Mouse (Mus musculus) gastrocnemius, adult 18-20 months (tissue): Measurements from ENCODE around the gene Mest. TPM values are rescaled to one million over a fixed set of nuclear protein-coding genes. Genes with fewer than 3 reads are reported as not detected.

Experiments
- DNase-seq: peaks from one replicate; pipeline ENCODE4 v3.0.0; 2021; ENCODE audit warnings: low spot score
- total RNA-seq, 2 experiments: library from RNA; stranded (reverse); gene quantifications; 2 replicates each; pipeline ENCODE4 v1.2.3; 2021

Gene Mest
- total RNA-seq, 2 experiments from 2014 or later: 1.8 to 3.2 TPM

DNA sequence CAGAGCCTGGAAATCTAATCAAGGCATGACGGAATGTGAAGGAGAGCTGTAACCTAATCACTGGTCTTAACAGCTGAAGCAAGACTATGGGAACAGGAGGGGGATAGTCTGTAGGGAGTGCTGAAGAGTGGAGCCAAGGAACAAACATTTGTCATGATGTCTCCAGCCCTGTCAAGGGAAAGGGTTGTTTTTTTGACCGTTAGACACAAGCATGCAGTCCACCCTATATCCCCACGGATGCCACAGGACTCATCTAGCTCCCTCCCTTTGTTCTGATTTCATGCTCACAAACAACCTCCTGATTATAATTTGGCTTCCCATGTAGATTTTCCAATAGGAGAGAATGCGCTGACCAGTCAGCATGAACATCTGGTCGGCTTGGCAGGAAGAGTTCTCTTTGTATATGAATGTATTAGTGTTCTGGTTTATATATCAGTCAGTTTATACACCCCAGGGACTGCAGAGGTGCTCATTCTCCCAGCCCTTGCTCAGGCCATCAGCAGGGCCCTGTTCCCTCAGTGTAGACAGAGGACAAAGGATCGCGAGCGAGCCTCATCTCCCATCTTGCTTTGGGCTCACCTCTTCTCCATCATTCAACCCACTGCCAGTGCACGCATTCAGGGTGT is 19.3 kb upstream of the Mest start:
- no peak for DNase-seq

DNA sequence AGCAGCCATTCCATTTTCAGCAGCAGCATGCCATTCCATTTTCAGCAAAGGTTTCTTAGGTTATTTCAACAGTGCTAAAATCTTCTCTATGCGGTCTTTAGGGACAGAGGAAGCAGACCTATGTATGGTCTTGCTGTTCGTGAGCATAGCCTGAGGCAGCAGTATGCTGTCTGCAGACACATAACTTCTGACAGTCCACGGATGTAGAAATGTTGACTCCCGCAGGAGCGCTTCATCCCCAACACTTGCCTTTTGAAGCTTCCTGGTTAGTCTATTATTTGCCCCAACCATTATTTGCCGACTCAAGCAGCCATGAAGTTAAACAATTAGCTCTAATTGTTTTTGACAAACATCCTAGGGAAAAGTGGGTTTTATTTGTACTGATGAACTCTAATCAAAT is 14.2 kb upstream of the Mest start:
- no peak for DNase-seq

DNA sequence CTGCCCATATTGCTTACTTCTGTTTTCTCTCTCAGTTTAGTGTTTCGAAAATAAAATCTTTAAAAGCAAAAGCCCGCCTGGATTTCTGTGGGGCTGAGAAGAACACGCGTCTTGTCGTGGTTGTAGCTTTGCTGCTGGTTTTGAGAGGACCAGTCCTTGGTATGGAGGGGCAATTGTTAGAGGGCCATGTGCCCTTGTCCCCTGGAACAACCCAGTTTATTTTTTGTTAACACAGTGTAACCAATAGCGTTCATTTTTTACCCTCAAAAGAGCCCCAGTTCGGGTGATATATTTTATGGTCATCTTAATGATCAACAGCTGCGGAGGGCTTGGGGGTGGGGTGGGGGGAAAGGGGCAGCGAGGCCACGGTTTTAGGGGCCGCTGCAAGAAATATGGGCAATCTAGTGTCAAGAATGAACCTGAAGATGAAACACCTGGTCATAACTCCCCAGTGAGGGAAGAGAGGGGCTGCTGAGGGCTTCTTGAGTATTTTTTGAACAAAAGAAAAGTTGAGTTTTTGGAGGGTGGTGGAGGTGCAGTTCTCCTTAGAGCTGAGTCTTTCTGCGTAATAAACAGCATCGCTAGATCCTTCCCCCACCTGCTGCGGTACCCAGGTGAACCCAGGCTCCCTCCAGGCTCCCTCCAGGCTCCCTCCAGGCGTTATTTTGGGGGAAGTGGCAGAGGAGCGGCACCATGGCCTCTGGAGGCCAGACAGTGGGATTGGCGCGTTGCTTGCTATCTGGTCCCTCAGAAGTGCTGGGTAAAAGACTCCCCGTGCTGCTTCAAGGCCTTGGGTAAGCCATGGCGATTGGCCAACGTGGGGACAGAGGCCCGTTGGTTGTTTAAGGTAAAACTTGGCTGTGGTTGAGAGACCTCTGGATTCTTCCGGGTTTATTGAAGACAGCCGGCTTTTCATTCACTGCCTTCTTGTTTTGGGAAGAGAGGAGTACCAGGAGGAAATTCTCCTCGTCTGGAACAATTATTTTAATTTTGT is 12.7 kb upstream of the Mest start:
- no peak for DNase-seq

DNA sequence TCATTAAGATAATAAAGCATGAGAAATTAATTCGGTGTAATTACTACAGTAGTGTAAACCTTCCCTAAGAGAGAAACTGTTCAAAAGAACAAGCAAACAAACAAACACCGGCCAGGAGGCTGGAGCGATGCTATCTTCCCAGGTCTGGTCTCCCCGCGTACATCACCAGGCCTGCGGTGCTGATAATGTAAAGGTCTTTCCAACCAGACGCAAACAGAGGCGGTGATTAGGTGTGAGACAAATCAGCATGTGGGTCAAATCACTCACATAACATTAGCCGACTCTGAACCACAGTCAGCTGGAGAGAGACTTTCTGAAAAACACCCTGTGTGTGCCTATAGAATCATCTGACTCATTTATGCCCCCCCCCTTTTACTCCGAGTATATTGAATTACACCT is 12.0 kb upstream of the Mest start:
- no peak for DNase-seq

DNA sequence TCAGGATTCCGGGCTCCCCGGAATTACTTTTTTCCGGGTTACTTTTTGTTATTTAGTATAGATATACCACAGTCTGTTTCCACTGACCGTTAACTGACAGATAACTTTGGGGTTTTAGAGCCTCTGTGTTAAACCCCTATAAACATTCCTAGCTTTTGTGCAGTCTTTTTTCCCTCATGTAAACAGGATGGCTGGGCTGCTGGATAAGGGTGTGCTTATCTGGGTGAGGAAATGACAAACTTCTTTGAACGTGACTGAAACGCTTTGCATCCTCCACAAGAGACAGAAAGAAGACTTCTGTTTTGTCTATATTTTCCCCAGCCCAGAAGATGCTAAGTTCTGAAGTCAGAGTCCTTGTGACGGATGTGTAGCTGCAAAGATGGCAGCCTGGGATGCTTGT is 10.9 kb upstream of the Mest start:
- no peak for DNase-seq

DNA sequence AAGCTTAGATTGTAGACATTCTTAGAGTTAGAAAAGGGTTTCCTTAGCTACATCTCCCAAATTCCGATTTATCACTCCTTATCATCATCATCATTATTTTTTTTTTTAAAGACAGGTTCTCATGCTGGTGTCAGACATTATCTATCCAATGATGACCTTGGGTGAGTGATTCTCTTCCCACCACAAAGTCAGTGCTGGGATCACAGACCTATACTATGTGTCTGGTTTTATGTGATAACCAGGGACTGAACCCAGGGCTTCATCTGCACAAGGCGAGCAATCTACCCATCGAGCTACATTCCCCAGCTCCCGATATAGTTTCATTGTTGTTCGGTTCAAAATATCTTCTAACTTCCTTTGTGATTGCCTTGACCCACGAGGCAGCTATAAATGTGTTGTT is 9.9 kb upstream of the Mest start:
- no peak for DNase-seq

DNA sequence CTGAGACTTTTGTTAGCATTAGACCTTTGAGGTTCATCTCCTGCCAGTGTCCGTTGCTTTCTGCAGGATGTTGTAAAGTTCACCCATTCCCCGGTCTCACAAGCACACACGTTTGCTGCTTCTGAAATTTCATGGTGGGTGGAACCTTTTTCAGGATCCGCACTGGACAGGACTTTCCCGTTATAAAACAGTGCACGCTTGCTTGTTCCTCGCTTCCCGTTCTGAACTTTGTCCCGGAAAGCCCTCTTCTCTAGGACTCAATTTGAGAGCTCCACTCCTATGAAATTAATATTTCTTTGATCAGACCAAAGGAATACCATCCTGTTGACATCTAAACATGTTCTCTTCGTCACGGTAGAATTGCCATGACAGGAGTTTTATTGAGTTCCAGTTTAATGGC is 9.5 kb upstream of the Mest start:
- DNase-seq: no peak

DNA sequence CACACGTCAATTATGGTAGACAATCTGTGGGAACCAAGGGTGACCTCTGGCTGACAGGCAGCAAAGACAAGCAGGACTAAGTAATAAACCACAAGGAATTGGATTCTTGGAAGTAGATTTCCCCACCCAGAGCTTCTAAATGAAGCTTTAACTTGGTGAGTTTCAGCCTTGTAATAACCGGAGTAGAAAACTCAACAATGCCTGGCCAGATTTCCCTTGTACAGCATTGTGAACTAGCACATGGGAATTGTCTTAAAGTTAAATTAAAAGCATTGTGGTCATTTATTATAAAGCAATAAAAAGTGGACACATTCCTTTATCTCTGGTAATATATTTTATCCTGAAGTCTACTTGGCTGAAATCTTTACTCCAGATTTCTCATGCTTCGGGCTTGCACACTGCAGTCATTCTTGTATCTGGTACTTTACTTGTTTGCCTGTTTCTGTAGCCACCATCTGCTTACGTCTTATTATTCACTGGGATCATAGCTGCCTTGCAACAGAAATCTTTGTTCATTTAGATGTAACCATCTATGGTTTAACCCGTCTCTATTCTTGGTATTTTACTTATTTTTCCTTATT is 8.4 kb upstream of the Mest start:
- no peak for DNase-seq

DNA sequence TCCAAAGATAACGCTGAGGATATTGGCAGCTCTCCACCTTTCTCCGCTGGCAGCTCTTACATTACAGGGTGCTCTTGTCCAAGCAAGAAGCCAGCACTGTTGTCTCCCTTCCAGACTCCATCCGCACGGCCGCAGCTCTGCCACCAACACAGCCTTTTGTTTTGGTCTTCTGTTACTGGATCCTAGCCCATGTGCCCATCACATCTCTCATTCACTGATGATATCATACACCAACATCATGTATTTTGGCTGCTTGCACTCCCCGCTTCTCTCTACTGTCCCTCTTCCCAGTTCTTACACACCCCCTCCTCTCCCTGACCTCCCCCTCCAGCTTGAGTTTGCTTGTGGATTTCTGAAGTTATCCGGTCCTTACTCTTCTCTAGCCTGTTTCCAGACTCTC is 6.6 kb upstream of the Mest start:
- no peak for DNase-seq

DNA sequence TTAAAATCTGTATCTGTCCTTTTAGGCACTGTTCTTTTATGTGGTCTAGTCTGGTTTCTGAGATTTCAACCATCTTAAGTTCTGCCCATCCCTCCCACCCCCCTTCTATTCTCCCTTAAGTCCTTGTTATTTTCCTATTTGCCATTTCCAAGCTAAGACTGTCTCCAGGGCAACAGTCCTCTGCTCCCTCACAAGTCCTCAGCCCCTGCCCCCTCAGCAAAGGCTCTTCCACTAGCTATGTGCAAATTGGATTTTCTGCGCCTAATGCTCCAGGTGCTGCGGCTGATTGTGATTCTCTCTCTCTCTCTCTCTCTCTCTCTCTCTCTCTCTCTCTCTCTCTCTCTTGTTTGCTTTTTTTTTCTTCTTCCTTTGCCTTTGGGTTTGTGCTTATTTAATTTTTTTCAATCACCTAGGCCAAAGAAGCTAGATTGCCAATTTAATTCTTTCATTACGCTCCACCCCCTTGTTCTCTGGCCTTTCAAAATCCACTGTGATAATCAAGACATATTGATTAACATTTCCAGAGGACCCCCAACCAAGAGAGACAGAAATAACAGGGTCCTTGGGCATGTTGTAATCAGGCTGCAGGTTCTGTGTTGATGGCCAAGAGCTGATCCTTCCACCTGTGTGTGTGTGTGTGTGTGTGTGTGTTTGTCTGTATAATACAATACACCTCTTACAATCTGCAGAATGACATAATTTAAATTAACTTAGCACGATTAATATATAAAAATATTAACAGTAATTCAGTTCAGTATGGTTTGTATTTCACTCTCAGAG is 772 bp upstream of the Mest start:
- no peak for DNase-seq

DNA sequence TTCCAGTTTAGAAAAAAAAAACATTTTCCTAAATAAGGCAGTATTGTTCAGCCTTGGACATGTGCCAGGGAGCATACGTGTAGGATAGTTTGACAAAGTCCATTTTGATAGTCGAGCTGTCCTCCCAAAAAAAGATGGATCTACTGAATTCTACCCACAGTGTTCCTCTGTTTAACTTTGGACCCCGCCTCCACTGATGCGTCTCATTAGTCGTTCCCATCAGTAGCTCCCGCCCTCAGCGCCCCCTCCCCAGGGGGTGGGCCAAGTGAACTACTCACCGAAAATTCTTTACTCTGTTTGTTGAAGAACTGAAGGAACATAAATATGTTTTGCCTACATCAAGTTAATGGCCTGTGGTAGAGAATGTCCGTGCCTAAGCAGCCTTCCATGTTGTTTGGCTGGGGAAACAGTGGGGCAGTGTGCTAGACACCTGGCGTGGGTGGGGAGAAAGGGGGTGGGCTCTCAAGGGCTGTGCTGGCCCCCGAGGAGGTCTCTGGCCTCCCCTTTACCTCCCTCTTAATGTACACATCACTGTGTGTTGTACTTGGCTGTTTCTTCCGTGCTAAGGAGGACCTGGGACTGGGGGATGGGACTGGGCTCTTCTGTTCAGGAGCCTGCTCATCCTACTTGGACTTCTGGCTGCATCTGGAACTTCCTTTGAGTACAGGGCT is 7.1 kb downstream of the Mest start:
- DNase-seq: no peak

DNA sequence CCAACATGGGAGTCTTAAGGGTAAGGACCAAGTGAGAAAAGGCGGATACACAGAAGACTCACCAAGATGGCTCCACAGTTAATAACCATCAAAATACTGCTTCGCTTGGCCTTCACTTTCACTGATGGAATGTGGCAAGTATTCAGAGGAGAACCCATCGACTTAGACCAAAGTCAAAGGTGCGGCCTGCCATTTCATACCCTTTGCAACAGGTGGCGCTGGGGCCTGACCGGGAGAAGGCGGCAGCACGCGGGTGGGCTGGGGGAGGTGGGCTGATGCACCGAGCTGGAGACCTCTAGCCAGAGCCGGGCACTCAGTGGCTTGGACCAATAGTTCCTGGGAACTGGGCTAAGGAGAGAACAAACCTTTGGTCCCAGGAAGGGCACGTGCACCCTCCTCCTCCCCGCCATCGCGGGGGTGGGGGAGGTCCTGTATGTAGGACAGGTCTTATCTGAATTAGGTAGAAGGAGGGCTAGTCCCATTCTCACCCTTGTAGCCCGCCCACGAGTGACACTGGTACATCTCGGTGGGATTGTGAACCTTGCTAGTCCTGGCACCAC is 9.3 kb downstream of the Mest start:
- no peak for DNase-seq

DNA sequence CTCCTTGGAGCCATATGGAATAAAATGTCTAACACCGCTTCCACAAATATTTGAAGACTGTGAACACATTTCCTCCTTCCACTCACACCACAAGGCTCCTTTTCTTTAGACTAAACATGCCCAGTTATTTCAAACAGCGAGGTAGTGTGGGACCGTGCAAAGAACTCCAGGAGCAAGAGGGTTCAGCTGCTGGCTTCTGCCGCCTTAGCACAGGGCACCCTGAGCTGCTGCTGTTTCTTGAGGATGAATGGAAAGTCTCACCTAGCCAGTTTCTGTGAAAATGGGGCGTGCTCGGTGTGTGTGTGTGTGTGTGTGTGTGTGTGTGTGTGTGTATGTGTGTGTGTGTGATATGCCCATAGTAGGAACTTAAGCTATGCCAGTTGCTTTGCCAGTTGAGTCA is 11.1 kb downstream of the Mest start:
- DNase-seq: no peak

DNA sequence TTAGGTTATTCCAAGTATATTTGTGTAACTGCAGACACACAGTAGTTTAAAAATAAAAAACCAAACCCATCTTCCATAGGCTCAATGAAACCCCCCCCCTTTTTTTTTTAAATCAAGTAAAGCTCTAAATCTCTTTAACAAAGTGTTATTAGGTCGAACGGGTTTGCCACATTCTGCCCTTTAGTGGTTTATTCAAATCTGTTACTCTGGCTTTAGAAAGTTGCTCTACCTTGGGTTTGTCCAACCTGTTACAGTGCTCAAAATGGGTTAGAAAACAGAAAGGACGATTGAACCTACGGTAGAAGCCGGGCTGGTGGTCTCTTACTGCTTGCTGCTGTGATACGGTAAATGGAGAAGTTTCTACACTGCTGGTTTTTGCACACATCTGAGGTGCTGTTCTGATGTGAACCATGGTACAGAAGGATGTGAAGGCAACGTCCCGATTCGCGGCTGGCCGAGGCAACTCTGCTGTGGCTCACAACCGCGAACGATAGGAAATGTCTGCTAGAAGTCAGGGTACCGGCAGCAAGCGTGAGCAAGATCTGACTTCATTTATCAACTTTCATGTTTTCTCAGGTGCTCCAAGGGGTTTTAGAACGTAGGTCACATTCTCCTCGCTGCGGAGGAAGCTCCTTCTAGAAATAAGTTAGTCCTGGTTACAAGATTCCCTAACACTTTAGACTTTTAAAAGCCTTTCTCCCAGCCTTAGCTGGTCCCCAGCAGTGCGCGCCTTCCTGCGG is 11.8 kb downstream of the Mest start:
- DNase-seq: no peak

DNA sequence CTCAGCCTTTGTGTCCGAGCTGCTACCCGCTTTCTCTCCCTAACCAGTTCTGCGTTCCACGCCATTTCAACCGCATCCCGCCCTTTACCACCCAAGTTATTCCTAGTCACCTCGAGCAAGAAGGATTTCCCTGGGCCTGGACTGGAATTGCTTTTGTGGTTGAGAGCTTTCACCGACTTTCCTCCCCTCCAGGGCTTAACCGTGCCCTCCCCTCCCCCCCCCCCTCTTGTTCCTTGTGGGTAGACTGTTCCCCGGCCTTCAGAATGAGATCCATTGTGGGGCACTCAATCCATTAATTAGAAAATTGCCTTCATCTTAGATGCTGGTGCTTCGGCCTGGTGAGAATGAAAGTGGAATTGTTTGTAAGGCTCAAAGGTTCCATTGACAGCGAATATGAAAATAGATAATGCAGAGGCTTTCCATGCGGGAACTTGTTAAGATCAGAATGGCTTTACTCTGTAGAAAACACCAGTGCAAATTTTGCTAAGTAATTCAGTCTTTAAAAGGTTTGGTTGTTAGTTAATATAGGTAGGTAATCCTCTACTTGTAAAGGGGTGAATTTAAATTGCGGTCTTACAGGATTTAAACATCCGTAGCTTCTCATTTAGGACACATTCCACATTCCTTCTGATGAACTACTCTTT is 12.5 kb downstream of the Mest start:
- no peak for DNase-seq

DNA sequence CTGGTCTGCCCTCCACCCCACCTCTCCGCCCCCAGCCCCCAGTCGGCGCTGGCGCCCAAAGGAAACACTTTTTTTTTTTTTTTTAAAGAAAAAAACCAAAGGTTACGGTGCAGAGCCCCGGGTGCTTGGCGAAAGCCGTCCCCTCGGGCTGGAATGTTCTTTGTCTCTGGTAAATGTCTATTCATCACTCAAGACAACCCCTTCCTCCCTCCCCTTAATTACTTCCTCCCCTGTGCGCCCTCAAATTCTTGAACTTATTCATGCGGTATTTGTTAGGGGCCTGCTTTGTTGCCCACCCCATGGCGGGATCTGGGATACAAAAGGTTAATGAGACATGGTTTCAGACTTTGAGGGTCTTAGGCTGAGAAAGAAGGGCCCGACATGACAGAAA is 13.0 kb downstream of the Mest start:
- no peak for DNase-seq

DNA sequence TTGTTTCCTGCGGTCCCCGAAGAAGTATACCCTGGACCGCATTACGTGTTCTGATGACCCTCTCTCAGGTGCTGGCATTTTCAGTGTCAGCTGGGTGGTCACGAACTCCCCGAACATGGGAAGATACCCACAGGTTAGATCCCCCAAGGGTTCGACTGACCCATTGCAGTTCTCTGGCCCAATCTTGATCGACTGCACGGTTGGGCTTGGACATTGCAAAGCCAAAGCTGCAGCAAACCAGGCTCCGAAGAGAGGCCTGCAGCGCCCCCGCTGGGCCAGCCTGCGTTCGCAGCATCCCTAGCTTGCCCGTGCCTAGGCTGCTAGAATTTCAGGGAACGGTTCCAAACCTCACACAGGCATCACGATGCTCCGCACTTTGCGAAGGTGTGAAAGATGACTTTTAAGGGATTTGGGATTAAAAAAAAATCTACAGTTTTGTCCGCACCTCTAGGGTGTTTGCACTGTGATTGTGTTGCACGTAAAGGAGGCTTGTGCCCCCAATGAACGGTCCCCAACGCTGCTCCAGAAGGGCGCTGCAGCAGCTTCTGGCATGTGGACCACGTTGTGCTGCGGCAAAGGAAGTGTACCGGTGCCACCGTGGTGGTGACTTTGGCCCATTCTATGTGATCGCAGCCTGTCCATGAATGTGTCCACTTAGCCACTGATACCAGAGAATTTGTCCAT is 13.7 kb downstream of the Mest start:
- peak; percentile 41 for DNase-seq

DNA sequence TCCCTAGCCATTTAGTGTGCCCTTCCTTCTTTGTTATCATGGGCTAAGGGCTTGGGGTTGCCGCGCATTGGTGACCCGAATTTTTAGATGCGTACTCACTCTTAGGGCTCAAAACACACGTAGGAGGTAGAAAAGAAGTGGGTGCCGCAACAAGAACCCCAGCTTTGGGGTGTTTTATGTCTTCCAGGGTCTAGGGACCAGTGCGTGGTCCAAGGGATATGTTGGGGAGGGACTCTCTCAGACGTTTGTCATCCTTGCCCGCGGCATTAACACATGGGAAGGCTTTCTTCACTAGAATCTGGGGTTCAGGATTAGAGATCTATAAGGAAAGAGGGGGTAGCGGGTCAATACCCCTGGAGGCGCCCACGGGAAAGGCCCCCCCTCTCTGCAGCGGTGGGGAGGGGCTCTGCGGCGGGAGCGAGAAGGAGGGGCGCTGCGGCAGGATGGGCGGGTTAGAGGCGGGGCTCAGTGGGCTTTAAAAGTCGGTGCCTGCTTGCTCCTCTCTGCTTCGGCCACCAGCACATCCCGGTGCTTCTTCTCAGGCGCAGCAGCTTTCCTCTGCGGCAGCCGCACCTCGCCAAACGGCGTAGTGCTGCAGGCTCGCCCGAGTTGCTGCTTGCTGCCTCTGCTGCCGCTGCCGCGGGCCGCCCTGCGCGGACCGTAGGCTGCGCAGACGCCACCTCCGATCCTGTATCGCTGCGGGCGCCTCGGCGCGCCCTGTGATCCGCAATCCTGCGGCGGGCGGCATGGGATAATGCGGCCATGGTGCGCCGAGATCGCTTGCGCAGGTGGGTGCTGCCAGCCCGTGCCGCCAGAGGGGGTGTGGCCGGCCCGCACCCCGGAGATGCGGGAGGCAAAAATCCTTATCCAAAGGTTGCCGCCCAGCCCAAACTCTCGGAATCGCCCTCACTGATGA is 14.5 kb downstream of the Mest start:
- peak; percentile 52 for DNase-seq
